Mouse (Mus musculus): ENCODE data around the gene Olfr960. TPM values are rescaled to one million over a fixed set of nuclear protein-coding genes. Genes with fewer than 3 reads are reported as not detected.

The Olfr960 gene
- polyA plus RNA-seq, 1 experiment from 2014 or later, result not detected

DNA sequence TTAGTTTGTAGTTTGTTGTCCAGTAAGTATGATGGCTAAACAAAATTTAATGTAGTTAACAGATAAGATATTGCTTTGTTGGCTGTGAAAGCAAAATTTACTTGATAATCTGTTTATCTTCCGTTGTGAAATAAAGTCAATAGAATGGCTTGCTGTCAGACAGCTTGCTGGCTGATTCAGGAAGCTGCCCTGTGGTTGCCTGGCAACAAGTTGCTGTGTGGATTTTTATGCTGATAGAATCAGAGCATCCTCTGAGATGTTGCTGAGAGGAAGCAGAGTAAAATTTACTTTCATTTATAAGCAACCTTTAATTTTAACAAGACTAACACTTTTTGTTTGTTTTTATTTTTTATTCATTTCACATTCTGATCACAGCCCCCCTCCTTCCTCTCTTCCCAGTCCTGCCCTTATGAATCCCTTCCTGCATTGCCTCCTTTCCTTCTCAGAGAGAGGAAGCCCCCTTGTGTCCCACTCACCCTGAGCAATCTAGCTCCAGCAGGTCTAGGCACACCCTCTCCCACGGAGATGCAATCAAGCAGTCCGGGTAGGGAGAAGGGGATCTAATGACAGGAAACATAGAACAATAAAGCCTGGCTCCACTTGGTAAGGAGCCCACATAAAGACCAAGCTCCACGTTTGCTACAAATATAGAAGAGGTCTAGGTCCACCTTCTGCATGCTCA lies 12.9 kb downstream of the Olfr960 start:
- Histone ChIP-seq H3K4me3 (no peak overlapping the region), H3K9ac (no peak overlapping the region), H3K27ac (peak overlapping the region; percentile 82), H3K9me3 (no peaks in the 10 kb centered on the region), H3K27me3 (replicated peaks) (no peaks in the 10 kb centered on the region), H3K36me3 (replicated peaks) (no peaks in the 10 kb centered on the region), H3K4me1 (peaks cover 5% of the 10 kb centered on the region; the same call in 1 of the 2 replicates), H3K4me2 (no peak overlapping the region)
- 26% methylated on average over 4 of the region's 4 CpGs for WGBS
- ATAC-seq (replicated peaks), result peak; percentile 95

GRCm38 (mm10) chr9:39644785-39645184 lies 23.6 kb downstream of the Olfr960 start, which contains the start of gene Olfr961:
TSS of gene Olfr961 (plus strand) at chr9:39645085.
- H3K4me2 ChIP-seq, result no peak within 1 kb of the TSS

DNA sequence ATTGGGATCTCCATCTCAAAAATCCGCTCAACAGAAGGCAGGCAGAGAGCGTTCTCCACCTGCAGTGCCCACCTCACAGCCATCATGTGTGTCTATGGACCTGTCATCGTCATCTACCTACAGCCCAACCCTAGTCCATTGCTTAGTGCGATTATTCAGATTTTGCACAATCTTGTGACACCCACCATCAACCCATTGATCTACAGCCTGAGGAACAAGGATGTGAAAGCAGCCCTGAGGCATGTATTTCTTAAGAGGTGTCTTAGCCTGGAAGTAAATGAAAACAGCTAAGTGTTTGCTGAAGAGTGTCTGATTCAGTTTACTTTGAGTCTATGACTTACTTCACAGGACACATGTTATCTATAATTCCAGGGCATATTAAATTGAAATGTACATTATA lies 26.2 kb downstream of the Olfr960 start:
- Histone ChIP-seq H3K9ac (no peak overlapping the region), H3K4me3 (no peak overlapping the region), H3K9me3 (no peaks in the 10 kb centered on the region), H3K27ac (no peak overlapping the region), H3K4me1 (no peaks in the 10 kb centered on the region), H3K36me3 (replicated peaks) (no peaks in the 10 kb centered on the region), H3K27me3 (replicated peaks) (no peaks in the 10 kb centered on the region), H3K4me2 (no peak overlapping the region)
- WGBS, result 93% methylated on average over 4 of the region's 4 CpGs
- ATAC-seq (replicated peaks), result no peak

More at GRCm38 (mm10) chr9:39644785-39645184, 23.6 kb downstream of the Olfr960 start, which contains the start of gene Olfr961:
- no peak within 1 kb of the TSS for H3K27ac ChIP-seq
- no peaks in the 10 kb centered on the region for H3K9me3 ChIP-seq
- H3K9ac ChIP-seq, result no peak within 1 kb of the TSS
- H3K4me1 ChIP-seq, result no peaks in the 10 kb centered on the region
- H3K27me3 ChIP-seq (replicated peaks), result no peaks in the 10 kb centered on the region
- no peak within 1 kb of the TSS for H3K4me3 ChIP-seq
- H3K36me3 ChIP-seq (replicated peaks), result no peaks in the 10 kb centered on the region
- no peak for ATAC-seq (replicated peaks)

DNA sequence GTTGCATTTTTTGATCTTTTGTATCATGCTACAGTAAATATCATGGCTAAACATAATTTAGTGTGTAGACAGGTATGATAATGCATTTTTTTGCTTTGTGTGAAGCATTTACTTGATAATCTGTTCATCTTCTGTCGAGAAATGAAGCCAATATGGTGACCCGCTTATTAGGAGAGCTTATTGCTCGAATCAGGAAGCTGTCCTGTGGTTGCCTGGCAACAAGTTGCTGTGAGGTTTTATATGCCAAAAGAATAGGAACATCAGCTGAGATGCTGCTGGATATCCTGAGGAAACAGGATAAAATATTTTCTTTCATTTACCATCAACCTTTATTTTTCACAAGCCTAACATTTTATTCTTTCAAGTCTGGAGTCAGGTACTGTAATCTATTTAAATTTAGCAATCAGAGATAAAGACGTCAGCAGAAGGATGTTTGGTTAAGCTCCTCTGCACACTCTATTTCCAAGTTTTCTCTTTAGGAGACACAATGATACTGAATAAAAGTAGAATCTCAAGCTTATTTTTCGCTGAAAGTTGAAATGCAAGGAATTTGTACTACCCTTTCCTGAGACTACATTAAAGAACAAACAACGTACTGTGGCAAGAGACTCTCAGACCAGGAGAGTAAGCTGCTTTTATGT lies 33.7 kb downstream of the Olfr960 start:
- H3K4me3 ChIP-seq, result no peak overlapping the region
- H3K4me2 ChIP-seq, result no peak overlapping the region
- no peak overlapping the region for H3K9ac ChIP-seq
- H3K36me3 ChIP-seq (replicated peaks), result no peaks in the 10 kb centered on the region
- peak overlapping the region; percentile 60 for H3K27ac ChIP-seq
- H3K4me1 ChIP-seq, result peaks cover 7% of the 10 kb centered on the region
- no peaks in the 10 kb centered on the region for H3K9me3 ChIP-seq
- no peaks in the 10 kb centered on the region for H3K27me3 ChIP-seq (replicated peaks)
- 46% methylated on average over 6 of the region's 6 CpGs for WGBS
- ATAC-seq (replicated peaks), result peak; percentile 91

DNA sequence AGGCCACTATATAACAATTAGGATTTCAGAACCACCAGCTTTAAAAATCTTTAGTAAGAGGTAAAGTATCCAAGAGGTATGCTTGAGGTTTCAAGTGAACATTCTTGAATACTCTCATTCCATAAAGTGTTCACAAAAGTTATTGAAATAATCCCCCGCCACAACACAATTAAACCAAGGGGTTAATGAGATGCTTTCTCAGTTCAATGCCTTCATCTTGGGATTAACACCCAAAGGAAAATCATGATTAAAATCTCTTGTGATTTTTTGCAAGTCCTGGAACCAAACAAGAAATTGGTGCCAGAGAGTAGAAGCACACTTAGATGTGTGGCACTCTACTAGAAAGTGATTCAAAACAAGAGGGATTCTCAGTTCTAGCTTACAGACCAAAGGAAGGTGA lies 45.7 kb downstream of the Olfr960 start, which contains the start of gene Olfr963:
Gene Olfr963 (plus strand): TSS at position 301 of the 400 bp plus-strand sequence.
- no peak for ATAC-seq (replicated peaks)
- Histone ChIP-seq H3K9me3 (no peaks in the 10 kb centered on the region), H3K9ac (no peak within 1 kb of the TSS), H3K27ac (no peak within 1 kb of the TSS), H3K4me3 (no peak within 1 kb of the TSS), H3K4me1 (no peaks in the 10 kb centered on the region), H3K27me3 (replicated peaks) (no peaks in the 10 kb centered on the region), H3K4me2 (no peak within 1 kb of the TSS), H3K36me3 (replicated peaks) (no peaks in the 10 kb centered on the region)
- WGBS, result 84% methylated on average over 1 of the region's 1 CpGs

GRCm38 (mm10) chr9:39669723-39670122 lies 48.5 kb downstream of the Olfr960 start:
- 85% methylated on average over 2 of the region's 2 CpGs for WGBS
- H3K9me3 ChIP-seq, result no peaks in the 10 kb centered on the region
- H3K27me3 ChIP-seq (replicated peaks), result no peaks in the 10 kb centered on the region
- H3K9ac ChIP-seq, result no peak overlapping the region
- no peaks in the 10 kb centered on the region for H3K36me3 ChIP-seq (replicated peaks)
- no peak overlapping the region for H3K27ac ChIP-seq
- no peaks in the 10 kb centered on the region for H3K4me1 ChIP-seq
- no peak overlapping the region for H3K4me2 ChIP-seq
- ATAC-seq (replicated peaks), result no peak
- no peak overlapping the region for H3K4me3 ChIP-seq

Other genes with a start within 250 kb of the Olfr960 start
- not detected in 2 replicates for gene Olfr951, start 234.0 kb upstream of the Olfr960 start, polyA plus RNA-seq (2015; fragmentation: Nextera tagmentation; extraction: Ambion mirVana)
- not detected in 2 replicates for gene Olfr952, start 194.2 kb upstream of the Olfr960 start, polyA plus RNA-seq (2015; fragmentation: Nextera tagmentation; extraction: Ambion mirVana)
- not detected in 2 replicates for gene Olfr954, start 164.7 kb upstream of the Olfr960 start, polyA plus RNA-seq (2015; fragmentation: Nextera tagmentation; extraction: Ambion mirVana)
- not detected in 2 replicates for gene Olfr955, start 149.4 kb upstream of the Olfr960 start, polyA plus RNA-seq (2015; fragmentation: Nextera tagmentation; extraction: Ambion mirVana)
- not detected in 2 replicates for gene Olfr44, start 127.4 kb upstream of the Olfr960 start, polyA plus RNA-seq (2015; fragmentation: Nextera tagmentation; extraction: Ambion mirVana)
- not detected in 2 replicates for gene Olfr957, start 105.6 kb upstream of the Olfr960 start, polyA plus RNA-seq (2015; fragmentation: Nextera tagmentation; extraction: Ambion mirVana)
- gene Olfr958, start 67.3 kb upstream of the Olfr960 start, polyA plus RNA-seq (2015; fragmentation: Nextera tagmentation; extraction: Ambion mirVana), result not detected in 2 replicates
- not detected in 2 replicates for gene Olfr959, start 45.8 kb upstream of the Olfr960 start, polyA plus RNA-seq (2015; fragmentation: Nextera tagmentation; extraction: Ambion mirVana)
- 172 and 184 TPM in 2 replicates for gene AW551984, start 17.0 kb upstream of the Olfr960 start, polyA plus RNA-seq (2015; fragmentation: Nextera tagmentation; extraction: Ambion mirVana)
- gene Olfr148, start 10.7 kb upstream of the Olfr960 start, polyA plus RNA-seq (2015; fragmentation: Nextera tagmentation; extraction: Ambion mirVana), result not detected in 2 replicates
- not detected in 2 replicates for gene Olfr961, start 23.7 kb downstream of the Olfr960 start, polyA plus RNA-seq (2015; fragmentation: Nextera tagmentation; extraction: Ambion mirVana)
- gene Olfr963, start 45.8 kb downstream of the Olfr960 start, polyA plus RNA-seq (2015; fragmentation: Nextera tagmentation; extraction: Ambion mirVana), result not detected in 2 replicates
- gene Olfr149, start 85.7 kb downstream of the Olfr960 start, polyA plus RNA-seq (2015; fragmentation: Nextera tagmentation; extraction: Ambion mirVana), result not detected in 2 replicates
- not detected in 2 replicates for gene Olfr965, start 90.0 kb downstream of the Olfr960 start, polyA plus RNA-seq (2015; fragmentation: Nextera tagmentation; extraction: Ambion mirVana)
- gene Olfr150, start 109.6 kb downstream of the Olfr960 start, polyA plus RNA-seq (2015; fragmentation: Nextera tagmentation; extraction: Ambion mirVana), result not detected in 2 replicates
- gene Olfr967, start 124.9 kb downstream of the Olfr960 start, polyA plus RNA-seq (2015; fragmentation: Nextera tagmentation; extraction: Ambion mirVana), result not detected in 2 replicates
- gene Olfr968, start 161.9 kb downstream of the Olfr960 start, polyA plus RNA-seq (2015; fragmentation: Nextera tagmentation; extraction: Ambion mirVana), result not detected in 2 replicates
- not detected in 2 replicates for gene Olfr969, start 169.6 kb downstream of the Olfr960 start, polyA plus RNA-seq (2015; fragmentation: Nextera tagmentation; extraction: Ambion mirVana)
- not detected in 2 replicates for gene Olfr970, start 187.5 kb downstream of the Olfr960 start, polyA plus RNA-seq (2015; fragmentation: Nextera tagmentation; extraction: Ambion mirVana)
- gene Olfr971, start 215.5 kb downstream of the Olfr960 start, polyA plus RNA-seq (2015; fragmentation: Nextera tagmentation; extraction: Ambion mirVana), result not detected in 2 replicates
- gene Olfr972, start 245.0 kb downstream of the Olfr960 start, polyA plus RNA-seq (2015; fragmentation: Nextera tagmentation; extraction: Ambion mirVana), result not detected in 2 replicates

All from midbrain, embryonic 15.5 days (tissue).